Mouse (Mus musculus): ENCODE results near the gene Dhx30. TPM values are rescaled to one million over a fixed set of nuclear protein-coding genes. Genes with fewer than 3 reads are reported as not detected.

Gene Dhx30
- polyA plus RNA-seq, 1 experiment from 2014 or later, result 86.5 TPM

GRCm38 (mm10) chr9:110062861-110063260 is 54.8 kb downstream of the Dhx30 start:
- no peak overlapping the region for H3K4me3 ChIP-seq (replicated peaks; ENCODE audit: low read depth, low read length)
- TF ChIP-seq CTCF (IDR thresholded peaks at IDR 0.05; ENCODE audit: low read depth), result no peak
- H3K9me3 ChIP-seq (replicated peaks; ENCODE audit: low read length), result no peaks in the 10 kb centered on the region
- H3K9ac ChIP-seq (ENCODE audit: low read depth, low read length), result no peak overlapping the region
- DNase-seq (ENCODE audit: low spot score) (no peak), ATAC-seq (replicated peaks; ENCODE audit: low FRiP score, low read depth) (no peak)
- H3K4me1 ChIP-seq (replicated peaks; ENCODE audit: insufficient read depth, low read length), result no peaks in the 10 kb centered on the region
- H3K27ac ChIP-seq, result no peak overlapping the region
- H3K36me3 ChIP-seq (ENCODE audit: insufficient read depth, low read length), result peaks cover 18% of the 10 kb centered on the region; the same call in 1 of the 2 replicates
- no peak overlapping the region for H3K4me2 ChIP-seq (ENCODE audit: low read length)
- no peaks in the 10 kb centered on the region for H3K27me3 ChIP-seq (ENCODE audit: insufficient read depth, low read length)
- WGBS, result 89% methylated on average over 6 of the region's 6 CpGs

GRCm38 (mm10) chr9:110062405-110062804 is 55.2 kb downstream of the Dhx30 start:
- TF ChIP-seq CTCF (IDR thresholded peaks at IDR 0.05; ENCODE audit: low read depth), result no peak
- ATAC-seq (replicated peaks; ENCODE audit: low FRiP score, low read depth) (no peak), DNase-seq (ENCODE audit: low spot score) (no peak)
- Histone ChIP-seq H3K36me3 (ENCODE audit: insufficient read depth, low read length) (peaks cover 14% of the 10 kb centered on the region; the same call in 1 of the 2 replicates), H3K4me1 (replicated peaks; ENCODE audit: insufficient read depth, low read length) (no peaks in the 10 kb centered on the region), H3K4me3 (replicated peaks; ENCODE audit: low read depth, low read length) (no peak overlapping the region), H3K4me2 (ENCODE audit: low read length) (no peak overlapping the region), H3K27ac (no peak overlapping the region), H3K9ac (ENCODE audit: low read depth, low read length) (no peak overlapping the region), H3K9me3 (replicated peaks; ENCODE audit: low read length) (no peaks in the 10 kb centered on the region), H3K27me3 (ENCODE audit: insufficient read depth, low read length) (no peaks in the 10 kb centered on the region)
- WGBS, result 89% methylated on average over 7 of the region's 7 CpGs

GRCm38 (mm10) chr9:110060761-110061160 is 56.9 kb downstream of the Dhx30 start:
- no peaks in the 10 kb centered on the region; the same call in 1 of the 2 replicates for H3K36me3 ChIP-seq (ENCODE audit: insufficient read depth, low read length)
- H3K9ac ChIP-seq (ENCODE audit: low read depth, low read length), result no peak overlapping the region
- H3K27ac ChIP-seq, result no peak overlapping the region
- no peaks in the 10 kb centered on the region for H3K9me3 ChIP-seq (replicated peaks; ENCODE audit: low read length)
- no peaks in the 10 kb centered on the region for H3K4me1 ChIP-seq (replicated peaks; ENCODE audit: insufficient read depth, low read length)
- ATAC-seq (replicated peaks; ENCODE audit: low FRiP score, low read depth) (no peak), DNase-seq (ENCODE audit: low spot score) (no peak)
- no peak for TF ChIP-seq CTCF (IDR thresholded peaks at IDR 0.05; ENCODE audit: low read depth)
- H3K27me3 ChIP-seq (ENCODE audit: insufficient read depth, low read length), result no peaks in the 10 kb centered on the region
- 64% methylated on average over 2 of the region's 2 CpGs for WGBS
- no peak overlapping the region for H3K4me2 ChIP-seq (ENCODE audit: low read length)
- no peak overlapping the region for H3K4me3 ChIP-seq (replicated peaks; ENCODE audit: low read depth, low read length)

GRCm38 (mm10) chr9:110057200-110057599 is 60.4 kb downstream of the Dhx30 start:
- 0 out of 2 replicates have a peak, but pooled peaks cover 5% of the 10 kb centered on the region for H3K4me1 ChIP-seq (replicated peaks; ENCODE audit: insufficient read depth, low read length)
- H3K4me2 ChIP-seq (ENCODE audit: low read length), result no peak overlapping the region
- no peaks in the 10 kb centered on the region for H3K36me3 ChIP-seq (ENCODE audit: insufficient read depth, low read length)
- DNase-seq (ENCODE audit: low spot score) (peak; percentile 64), ATAC-seq (replicated peaks; ENCODE audit: low FRiP score, low read depth) (no peak)
- H3K9ac ChIP-seq (ENCODE audit: low read depth, low read length), result no peak overlapping the region
- no peaks in the 10 kb centered on the region for H3K27me3 ChIP-seq (ENCODE audit: insufficient read depth, low read length)
- TF ChIP-seq CTCF (IDR thresholded peaks at IDR 0.05; ENCODE audit: low read depth), result no peak
- no peaks in the 10 kb centered on the region for H3K9me3 ChIP-seq (replicated peaks; ENCODE audit: low read length)
- no peak overlapping the region for H3K27ac ChIP-seq
- WGBS, result 83% methylated on average over 1 of the region's 1 CpGs
- H3K4me3 ChIP-seq (replicated peaks; ENCODE audit: low read depth, low read length), result no peak overlapping the region

- Histone ChIP-seq H3K27ac (no peak overlapping the region), H3K36me3 (ENCODE audit: insufficient read depth, low read length) (no peaks in the 10 kb centered on the region), H3K4me1 (replicated peaks; ENCODE audit: insufficient read depth, low read length) (0 out of 2 replicates have a peak, but pooled peaks cover 5% of the 10 kb centered on the region), H3K4me2 (ENCODE audit: low read length) (no peak overlapping the region), H3K4me3 (replicated peaks; ENCODE audit: low read depth, low read length) (no peak overlapping the region), H3K27me3 (ENCODE audit: insufficient read depth, low read length) (no peaks in the 10 kb centered on the region), H3K9me3 (replicated peaks; ENCODE audit: low read length) (no peaks in the 10 kb centered on the region), H3K9ac (ENCODE audit: low read depth, low read length) (no peak overlapping the region)
- ATAC-seq (replicated peaks; ENCODE audit: low FRiP score, low read depth), result no peak
- 73% methylated on average over 3 of the region's 3 CpGs for WGBS
- peak; percentile 23 for DNase-seq (ENCODE audit: low spot score)
- no peak for TF ChIP-seq CTCF (IDR thresholded peaks at IDR 0.05; ENCODE audit: low read depth)
Measured at GRCm38 (mm10) chr9:110054781-110055180, 62.8 kb downstream of the Dhx30 start.

- Histone ChIP-seq H3K27ac (no peak overlapping the region), H3K4me1 (replicated peaks; ENCODE audit: insufficient read depth, low read length) (0 out of 2 replicates have a peak, but pooled peaks cover 5% of the 10 kb centered on the region), H3K4me3 (replicated peaks; ENCODE audit: low read depth, low read length) (no peak overlapping the region), H3K27me3 (ENCODE audit: insufficient read depth, low read length) (no peaks in the 10 kb centered on the region), H3K9ac (ENCODE audit: low read depth, low read length) (no peak overlapping the region), H3K9me3 (replicated peaks; ENCODE audit: low read length) (no peaks in the 10 kb centered on the region), H3K4me2 (ENCODE audit: low read length) (no peak overlapping the region), H3K36me3 (ENCODE audit: insufficient read depth, low read length) (no peaks in the 10 kb centered on the region)
- TF ChIP-seq CTCF (IDR thresholded peaks at IDR 0.05; ENCODE audit: low read depth), result no peak
- ATAC-seq (replicated peaks; ENCODE audit: low FRiP score, low read depth) (no peak), DNase-seq (ENCODE audit: low spot score) (no peak)
- WGBS, result 90% methylated on average over 2 of the region's 2 CpGs
Measured at GRCm38 (mm10) chr9:110054080-110054421, 63.6 kb downstream of the Dhx30 start.

Data from kidney, postnatal 0 days (tissue).